Mouse (Mus musculus) MEL (cell line): Measurements from ENCODE around the gene Prrc2b.

Source experiments
- BHLHE40 ChIP-seq: IDR thresholded peaks from 2 replicates; pipeline ENCODE4 v1.6.1; 2012; ENCODE audit warnings: low read depth, mild to moderate bottlenecking, inconsistent platforms, low read length, improper control_type of control experiment, borderline replicate concordance
- CTCF ChIP-seq, 3 experiments: IDR thresholded peaks in 2 of 3; conservative IDR thresholded peaks in 1 of 3; 2 replicates each; pipeline ENCODE4 v1.5.1; 2011 to 2012; ENCODE audit warnings: low read length in 3 of 3, low read depth in 2 of 3, mild to moderate bottlenecking in 2 of 3, improper control_type of control experiment in 1 of 3, inconsistent platforms in 1 of 3, mixed read lengths in 1 of 3, moderate library complexity in 1 of 3; ENCODE audit not compliant: control insufficient read depth in 1 of 3, insufficient read depth in 1 of 3, poor library complexity in 1 of 3, severe bottlenecking in 1 of 3
- E2F4 ChIP-seq: IDR thresholded peaks from 2 replicates; pipeline ENCODE4 v1.6.1; 2011; ENCODE audit warnings: low read depth, low read length, improper control_type of control experiment, borderline replicate concordance
- EP300 ChIP-seq, 2 experiments: IDR thresholded peaks; 2 replicates each; pipeline ENCODE4 v1.6.1; 2011; ENCODE audit warnings: improper control_type of control experiment in 2 of 2, low read length in 2 of 2, low read depth in 1 of 2, mild to moderate bottlenecking in 1 of 2
- GATA1 ChIP-seq: IDR thresholded peaks from 2 replicates; pipeline ENCODE4 v1.6.1; 2011; ENCODE audit warnings: low read depth, low read length, improper control_type of control experiment
- MAX ChIP-seq: IDR thresholded peaks from 2 replicates; pipeline ENCODE4 v1.6.1; 2011; ENCODE audit warnings: low read length, improper control_type of control experiment
- MXI1 ChIP-seq: IDR thresholded peaks from 2 replicates; pipeline ENCODE4 v1.6.1; 2011; ENCODE audit warnings: mild to moderate bottlenecking, low read depth, low read length, improper control_type of control experiment
- POLR2AphosphoS2 ChIP-seq: IDR thresholded peaks from 2 replicates; pipeline ENCODE4 v1.6.1; 2011; ENCODE audit warnings: low read length, improper control_type of control experiment
- POLR2AphosphoS5 ChIP-seq: IDR thresholded peaks from 2 replicates; pipeline ENCODE4 v1.6.1; 2012; ENCODE audit warnings: low read depth, borderline replicate concordance, mild to moderate bottlenecking, inconsistent platforms, low read length, moderate library complexity, mixed read lengths
- RCOR1 ChIP-seq: IDR thresholded peaks from 2 replicates; pipeline ENCODE4 v1.6.1; 2012; ENCODE audit warnings: low read depth, mild to moderate bottlenecking, inconsistent platforms, low read length, improper control_type of control experiment
- SIN3A ChIP-seq: IDR thresholded peaks from 2 replicates; pipeline ENCODE4 v1.6.1; 2012; ENCODE audit warnings: low read length, improper control_type of control experiment, inconsistent platforms
- TAL1 ChIP-seq: IDR thresholded peaks from 2 replicates; pipeline ENCODE4 v1.6.1; 2012; ENCODE audit warnings: mild to moderate bottlenecking, inconsistent platforms, low read length, moderate library complexity, mixed read lengths
- USF1 ChIP-seq: IDR thresholded peaks from 2 replicates; pipeline ENCODE4 v1.6.1; 2014; ENCODE audit warnings: low read depth, mild to moderate bottlenecking, inconsistent platforms, low read length, improper control_type of control experiment, moderate library complexity
- ZKSCAN1 ChIP-seq: IDR thresholded peaks from 2 replicates; pipeline ENCODE4 v1.6.1; 2012; ENCODE audit warnings: low read depth, mild to moderate bottlenecking, inconsistent platforms, low read length, improper control_type of control experiment, moderate library complexity

GRCm38 (mm10) chr2:32115851-32116268 lies 35.0 kb upstream of the Prrc2b start:
- no peak for TF ChIP-seq CTCF (IDR thresholded peaks at IDR 0.05 in 2 of 3, conservative IDR thresholded peaks at IDR 0.05 in 1 of 3; ENCODE audit: control insufficient read depth in 1 of 3, insufficient read depth in 1 of 3, low read depth in 2 of 3, low read length in 3 of 3, poor library complexity in 1 of 3, severe bottlenecking in 1 of 3)
- TF ChIP-seq POLR2AphosphoS2, result no peak
- TF ChIP-seq GATA1, result peak; percentile 38; the same call in 1 of the 2 replicates
- no peak for TF ChIP-seq SIN3A
- TF ChIP-seq EP300 (IDR thresholded peaks at IDR 0.05; ENCODE audit: low read depth in 1 of 2, low read length in 2 of 2), result peak; percentile 57 to 60; a peak in 3 of 4 replicates
- no peak for TF ChIP-seq BHLHE40
- no peak for TF ChIP-seq E2F4
- TF ChIP-seq MAX, result no peak
- no peak for TF ChIP-seq ZKSCAN1
- TF ChIP-seq USF1, result no peak
- TF ChIP-seq POLR2AphosphoS5, result no peak
- no peak for TF ChIP-seq MXI1
- TF ChIP-seq TAL1, result peak; percentile 33; the same call in 1 of the 2 replicates
- TF ChIP-seq RCOR1, result peak; percentile 25; the same call in 1 of the 2 replicates
